Mouse (Mus musculus) spleen, adult 2 months (tissue): ENCODE measurements around the gene Tmprss9.

Source experiments
- CTCF ChIP-seq: fragments of 200-500 bp; IDR thresholded peaks from 2 replicates; pipeline ENCODE4 v1.5.1; 2011; ENCODE audit warnings: mild to moderate bottlenecking, inconsistent platforms; ENCODE audit not compliant: insufficient read depth, insufficient read length, insufficient replicate concordance; ENCODE audit errors: extremely low read depth
- POLR2A ChIP-seq: fragments of 200-500 bp; IDR thresholded peaks from 2 replicates; pipeline ENCODE4 v1.6.1; 2011; ENCODE audit warnings: low read depth, low read length, inconsistent platforms

GRCm38 (mm10) chr10:80831136-80831535 is 40.5 kb upstream of the Tmprss9 start:
- TF ChIP-seq POLR2A (no peak), CTCF (no peak)
